Mouse (Mus musculus) naive thymus-derived CD4-positive, alpha-beta T cell, adult 5 months (primary cell): Measurements from ENCODE around the gene Ube2s. TPM values are rescaled to one million over a fixed set of nuclear protein-coding genes. Genes with fewer than 3 reads are reported as not detected.

Source experiments
- polyA plus RNA-seq: library from polyadenylated mRNA; unstranded; fragments of 100-300 nt; shearing (Covaris generic); gene quantifications from one replicate; pipeline ENCODE4 v1.2.1, GENCODE M21; 2017

Gene Ube2s
- polyA plus RNA-seq = 236 TPM

DNA sequence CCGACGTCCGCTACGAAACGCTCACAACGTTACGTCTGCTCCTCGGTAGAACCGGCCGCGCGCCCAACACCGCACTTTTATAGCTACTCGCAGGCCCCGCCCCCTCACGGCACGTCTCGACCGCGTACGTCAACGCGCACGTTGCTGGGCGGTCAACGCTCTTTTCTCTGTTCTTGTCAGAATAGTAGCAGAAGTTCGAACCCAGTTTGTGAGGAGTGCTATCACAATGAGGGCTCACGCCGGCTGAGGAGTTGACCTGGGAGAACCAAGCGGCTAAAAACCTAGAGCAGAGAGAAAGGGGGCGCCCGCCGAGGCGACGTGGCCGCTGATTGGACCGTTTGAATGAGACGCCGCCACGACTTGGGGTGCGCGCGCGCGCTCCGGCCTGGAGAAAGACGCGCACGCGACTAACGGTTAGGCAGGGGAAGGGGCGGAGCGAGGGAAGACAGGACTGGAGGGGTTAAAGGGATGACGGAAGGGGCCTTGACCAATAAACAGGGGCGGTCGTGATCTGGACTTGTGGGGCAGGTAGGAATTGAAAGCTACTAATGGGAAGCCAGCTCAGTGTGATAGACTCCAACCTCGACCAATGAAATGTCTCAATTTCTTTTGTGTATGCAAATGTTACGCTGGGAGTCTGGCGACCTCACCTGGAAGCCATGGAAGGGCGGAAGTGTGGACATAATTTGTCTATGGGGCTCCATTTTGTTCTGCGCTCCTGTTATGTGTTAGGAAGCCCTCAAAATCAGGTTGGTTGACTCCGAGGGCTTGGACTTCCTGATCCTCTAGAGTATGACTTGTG, at the start of gene Ube2s:
Ube2s (minus strand) TSS at position 288 of the 802 bp plus-strand sequence.

DNA sequence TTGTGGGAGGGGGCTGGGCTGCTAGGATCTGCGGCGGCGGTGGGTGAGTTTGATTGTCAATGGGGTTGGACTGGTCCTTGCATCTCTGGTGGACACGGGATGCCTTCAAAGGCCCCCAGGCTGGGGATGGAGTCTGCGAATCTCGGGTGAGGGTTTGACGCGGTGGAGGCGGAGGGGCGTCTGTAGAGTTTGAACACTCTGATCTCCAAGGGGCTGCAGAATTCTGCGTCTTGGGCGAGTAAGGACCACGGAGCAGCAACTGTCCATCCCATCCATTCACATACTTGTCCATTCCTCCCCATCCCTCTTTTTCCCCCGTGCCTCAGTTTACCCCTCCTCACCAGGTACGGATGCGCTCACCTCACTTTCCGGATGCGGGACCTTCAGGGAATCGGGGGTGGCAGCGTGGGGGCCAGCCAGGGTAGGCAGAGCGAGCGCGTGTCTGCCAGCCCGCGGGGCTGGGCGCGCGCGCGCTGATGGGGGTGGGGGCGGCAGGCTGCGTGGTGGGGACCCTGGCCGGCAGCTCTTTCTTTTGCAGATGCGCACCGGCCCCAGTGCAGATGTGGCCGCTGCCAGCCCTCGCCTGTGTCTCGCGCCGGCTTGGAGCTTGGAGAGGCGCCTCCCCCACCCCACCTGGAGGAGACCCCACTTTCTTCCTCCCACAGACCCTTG, 32.0 kb upstream of the Ube2s start, which contains the start of gene Shisa7:
Shisa7 (minus strand) TSS at position 452 of the 672 bp plus-strand sequence.

DNA sequence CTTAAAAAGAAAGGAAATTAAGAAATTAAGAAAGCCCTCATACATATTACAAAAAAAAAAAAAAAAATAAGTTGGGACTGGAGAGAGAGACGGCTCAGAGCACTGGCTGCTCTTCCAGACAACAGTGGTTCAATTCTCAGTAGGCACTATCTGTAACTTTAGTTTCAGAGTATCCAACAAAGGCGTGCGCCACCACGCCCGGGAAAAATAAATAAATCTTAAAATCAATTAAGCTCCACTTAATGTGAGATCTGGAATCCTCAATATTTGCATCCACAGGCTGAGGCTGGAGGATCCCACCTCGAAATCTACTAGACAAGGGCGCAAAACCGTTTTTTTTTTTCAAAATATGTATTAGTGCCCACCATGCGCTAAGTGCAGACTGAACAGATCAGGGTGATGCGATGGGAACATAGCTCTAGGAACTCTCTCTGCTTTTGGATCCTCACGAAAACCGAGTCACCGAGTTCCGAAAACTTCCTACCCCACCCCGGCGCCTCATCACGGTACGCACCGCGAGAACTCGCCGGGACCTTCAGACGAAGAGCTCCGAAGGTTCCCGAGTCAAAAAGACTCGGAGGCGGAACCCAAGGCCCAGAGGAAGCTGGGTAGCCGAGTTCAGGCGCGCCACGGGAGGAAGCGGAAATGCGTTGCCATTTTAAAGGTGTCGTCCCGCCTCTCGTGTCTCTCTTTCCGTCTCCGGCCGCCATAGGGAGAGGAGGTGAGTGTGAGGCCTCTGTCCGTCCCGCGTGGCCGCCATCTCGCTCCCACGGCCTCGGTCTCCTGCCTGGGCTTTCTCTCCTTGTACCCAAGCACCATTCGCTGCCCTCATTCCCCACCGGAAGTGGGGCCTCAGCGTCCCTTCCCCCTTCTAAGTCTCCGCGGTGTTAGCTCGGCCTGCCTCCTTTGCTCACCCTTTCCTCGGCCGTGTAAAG, 19.8 kb downstream of the Ube2s start, which contains the start of gene Rpl28:
Rpl28 (plus strand) TSS at position 597 of the 935 bp plus-strand sequence.

DNA sequence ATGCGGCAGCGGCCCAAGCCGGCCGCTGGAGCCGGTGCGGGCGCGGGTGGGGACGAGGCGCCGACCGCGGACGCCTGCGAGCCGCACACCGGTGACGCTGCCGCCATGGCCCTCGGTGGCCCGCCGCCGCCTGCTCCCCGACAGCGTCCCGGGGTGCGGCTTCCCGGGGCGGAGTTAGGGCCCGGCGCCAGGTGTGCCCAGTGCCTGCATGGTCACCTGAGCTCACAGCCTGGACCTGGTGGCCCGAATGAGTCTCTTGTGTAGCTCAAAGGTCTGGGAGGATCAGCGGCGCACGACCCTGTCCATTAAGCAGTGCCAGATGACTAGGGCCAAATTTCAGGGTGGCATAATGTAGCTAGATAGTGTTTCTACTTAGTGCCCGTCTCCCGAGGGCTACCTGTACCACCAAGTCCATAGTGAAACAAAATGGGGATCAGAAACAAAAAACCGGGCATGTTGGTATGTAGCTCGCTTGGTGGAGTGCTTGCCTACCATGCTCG, 22.9 kb downstream of the Ube2s start, which contains the start of gene Tmem238:
Tmem238 (minus strand) TSS at position 221 of the 500 bp plus-strand sequence.

DNA sequence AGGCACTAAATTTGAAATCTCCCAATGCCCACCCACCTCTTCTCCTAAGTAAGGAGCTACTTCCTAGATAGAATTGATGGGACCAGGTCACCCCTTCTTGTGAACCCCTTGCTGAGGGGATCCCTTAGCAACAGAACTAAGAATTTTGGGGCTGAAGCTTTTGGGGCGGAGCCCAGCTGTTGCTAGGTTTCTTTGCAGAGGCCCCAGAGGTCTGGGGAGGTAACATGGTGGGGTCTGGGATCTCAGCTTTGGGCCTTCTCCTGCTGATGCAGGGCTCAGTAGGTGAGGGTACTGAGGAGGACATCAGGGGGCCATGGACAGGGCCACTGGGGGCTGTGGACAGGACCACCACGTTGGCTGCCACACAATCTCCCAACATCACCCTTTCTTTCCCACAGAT, 29.6 kb downstream of the Ube2s start, which contains the start of the genes Il11 and Tmem190:
Il11 (minus strand) TSS at position 101 of the 400 bp plus-strand sequence.
Tmem190 (plus strand) TSS at position 179 of the 400 bp plus-strand sequence.

DNA sequence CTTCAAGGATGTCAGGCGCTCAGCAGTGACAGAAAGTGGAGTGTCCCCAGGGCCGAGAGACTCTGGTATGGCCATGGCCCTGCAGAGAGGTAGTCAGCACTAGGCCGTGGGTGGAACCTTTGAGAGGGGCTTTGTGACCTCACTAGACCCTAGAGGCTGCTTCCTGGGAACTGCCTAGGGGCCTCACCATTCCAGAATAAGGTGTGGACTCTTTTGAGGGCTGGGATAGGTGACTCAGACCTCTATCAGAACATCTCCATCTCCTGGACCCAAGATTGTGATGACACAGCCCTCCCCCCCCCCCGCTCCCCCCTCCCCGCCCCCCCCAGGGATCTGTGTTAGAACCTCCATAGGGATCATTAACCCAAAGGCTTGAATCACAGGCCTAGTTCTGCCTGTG, 41.2 kb downstream of the Ube2s start, which contains the start of gene Fam71e2:
Fam71e2 (minus strand) TSS at position 101 of the 400 bp plus-strand sequence.

DNA sequence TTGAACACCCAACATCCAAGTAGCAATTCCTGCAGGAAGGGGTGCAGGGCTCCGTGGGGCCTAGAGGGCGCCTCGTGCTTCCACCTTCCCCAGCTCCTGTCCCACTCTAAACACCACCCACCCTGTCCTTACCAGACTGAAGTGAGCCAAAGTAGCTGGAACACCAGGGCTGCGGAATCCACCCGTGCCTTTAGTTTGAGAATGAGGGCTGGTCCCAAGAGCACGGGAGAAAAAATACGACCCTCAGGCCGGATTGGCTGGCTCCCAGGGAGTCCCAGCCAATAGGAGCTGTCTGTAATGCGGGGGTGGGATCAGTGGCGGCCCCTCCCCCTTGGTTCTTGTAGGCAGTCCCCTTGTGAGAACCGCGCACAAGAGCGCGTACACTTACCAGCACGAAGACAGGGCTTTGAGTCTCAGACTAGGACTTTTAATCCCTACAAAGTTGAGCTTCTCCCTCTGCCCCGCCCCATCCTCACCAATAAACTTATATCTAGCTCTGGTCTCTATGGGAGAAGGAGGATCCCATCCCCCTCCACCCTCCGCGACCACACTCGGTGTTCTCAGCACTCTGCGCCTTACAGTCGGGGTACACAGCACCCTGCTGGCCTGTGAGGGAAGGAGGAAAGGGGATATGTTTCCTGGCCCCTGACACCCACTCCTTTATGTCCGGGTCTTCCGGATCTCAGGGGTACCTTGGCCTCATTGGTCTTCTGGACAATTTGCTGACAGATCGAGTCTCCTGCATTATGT, 59.4 kb downstream of the Ube2s start, which contains the start of gene Cox6b2:
Cox6b2 (minus strand) TSS at position 274 of the 750 bp plus-strand sequence.

Other genes with a start within 250 kb of the Ube2s start
- gene Ptprh, start 208.5 kb downstream of the Ube2s start, polyA plus RNA-seq = not detected
- 16.4 TPM for gene Tmem86b, start 181.2 kb downstream of the Ube2s start, polyA plus RNA-seq
- 282 TPM for gene Ppp6r1, start 153.6 kb downstream of the Ube2s start, polyA plus RNA-seq
- gene Hspbp1, start 127.5 kb downstream of the Ube2s start, polyA plus RNA-seq = 76.5 TPM
- not detected for gene Brsk1, start 122.0 kb downstream of the Ube2s start, polyA plus RNA-seq
- gene Tmem150b, start 87.3 kb downstream of the Ube2s start, polyA plus RNA-seq = not detected
- 37.1 TPM for gene Kmt5c, start 72.5 kb downstream of the Ube2s start, polyA plus RNA-seq
- gene Cox6b2, start 59.5 kb downstream of the Ube2s start, polyA plus RNA-seq = 2.0 TPM
- not detected for gene Fam71e2, start 41.3 kb downstream of the Ube2s start, polyA plus RNA-seq
- not detected for gene Il11, start 29.7 kb downstream of the Ube2s start, polyA plus RNA-seq
- not detected for gene Tmem190, start 29.7 kb downstream of the Ube2s start, polyA plus RNA-seq
- 2.8 TPM for gene Tmem238, start 22.9 kb downstream of the Ube2s start, polyA plus RNA-seq
- 358 TPM for gene Rpl28, start 19.7 kb downstream of the Ube2s start, polyA plus RNA-seq
- 0.12 TPM for gene Shisa7, start 32.1 kb upstream of the Ube2s start, polyA plus RNA-seq
- gene Isoc2b, start 57.7 kb upstream of the Ube2s start, polyA plus RNA-seq = 7.4 TPM
- 0.77 TPM for gene Isoc2a, start 64.6 kb upstream of the Ube2s start, polyA plus RNA-seq
- gene Gm36210, start 93.9 kb upstream of the Ube2s start, polyA plus RNA-seq = not detected
- gene Zfp628, start 102.6 kb upstream of the Ube2s start, polyA plus RNA-seq = 2.5 TPM
- not detected for gene Nat14, start 109.4 kb upstream of the Ube2s start, polyA plus RNA-seq
- gene Ssc5d, start 113.2 kb upstream of the Ube2s start, polyA plus RNA-seq = not detected
- not detected for gene Sbk2, start 151.8 kb upstream of the Ube2s start, polyA plus RNA-seq
- gene Sbk3, start 158.6 kb upstream of the Ube2s start, polyA plus RNA-seq = not detected
- 18.4 TPM for gene Zfp579, start 183.6 kb upstream of the Ube2s start, polyA plus RNA-seq
- gene Zfp524, start 201.8 kb upstream of the Ube2s start, polyA plus RNA-seq = 21.0 TPM
- 54.8 TPM for gene Fiz1, start 202.1 kb upstream of the Ube2s start, polyA plus RNA-seq
- 5.0 TPM for gene Gm44973, start 202.9 kb upstream of the Ube2s start, polyA plus RNA-seq
- 10.7 TPM for gene Zfp865, start 207.8 kb upstream of the Ube2s start, polyA plus RNA-seq
- not detected for gene Ccdc106, start 208.0 kb upstream of the Ube2s start, polyA plus RNA-seq
- not detected for gene 4632433K11Rik, start 221.5 kb upstream of the Ube2s start, polyA plus RNA-seq
- 2.1 TPM for gene Zfp784, start 225.9 kb upstream of the Ube2s start, polyA plus RNA-seq
- 5.0 TPM for gene Zfp580, start 238.9 kb upstream of the Ube2s start, polyA plus RNA-seq
- 117 TPM for gene U2af2, start 249.6 kb upstream of the Ube2s start, polyA plus RNA-seq